In genomic region chr17:57311801-57312200, GRCm38 (mm10) we compare ENCODE assay signal across 18 mouse cellular contexts. TPM values are rescaled to one million over a fixed set of nuclear protein-coding genes. Genes with fewer than 3 reads are reported as not detected.
DNase-seq lines count a peak whose midpoint lies in the region; ATAC-seq and TF ChIP-seq lines count a peak whose summit lies in the region.
"Had no signal": no experiment of that assay in that cellular context is flagged by ENCODE, and none has a peak within 500 bp of the region (broad histone marks: within the 10 kb centered on the region; RNA-seq: fewer than 3 reads in every experiment).

No protein-coding gene starts in this region.

- no peaks in the 10 kb centered on the region for H3K36me3 ChIP-seq in forebrain, embryonic 11.5 days (ENCODE audit: control insufficient read depth, insufficient read depth, low read length)
- H3K36me3 ChIP-seq in forebrain, embryonic 15.5 days: no peaks in the 10 kb centered on the region
- H3K36me3 ChIP-seq in intestine, postnatal 0 days (ENCODE audit: control insufficient read depth, insufficient read depth): no peaks in the 10 kb centered on the region
- H3K36me3 ChIP-seq: hindbrain, embryonic 13.5 days; limb, embryonic 15.5 days; neural tube, embryonic 13.5 days had no signal

- H3K27me3 ChIP-seq in forebrain, embryonic 11.5 days (ENCODE audit: control insufficient read depth, insufficient read depth, low read length): no peaks in the 10 kb centered on the region
- H3K27me3 ChIP-seq in forebrain, embryonic 15.5 days: no peaks in the 10 kb centered on the region
- no peaks in the 10 kb centered on the region for H3K27me3 ChIP-seq in intestine, postnatal 0 days (replicated peaks; ENCODE audit: control insufficient read depth, insufficient read depth, low read length)
- H3K27me3 ChIP-seq: hindbrain, embryonic 13.5 days; limb, embryonic 15.5 days; neural tube, embryonic 13.5 days had no signal

- H3K27ac ChIP-seq in forebrain, embryonic 11.5 days (ENCODE audit: low read depth, low read length): no peak overlapping the region
- H3K27ac ChIP-seq in forebrain, embryonic 15.5 days (replicated peaks): no peak overlapping the region
- H3K27ac ChIP-seq in intestine, postnatal 0 days (ENCODE audit: low read depth, low read length): no peak overlapping the region
- no peak overlapping the region for H3K27ac ChIP-seq in left cerebral cortex, adult 2 months
- H3K27ac ChIP-seq: hindbrain, embryonic 13.5 days; limb, embryonic 15.5 days; neural tube, embryonic 13.5 days had no signal

- H3K4me2 ChIP-seq in forebrain, embryonic 11.5 days (ENCODE audit: low read depth, low read length, severe bottlenecking): no peak overlapping the region
- no peak overlapping the region for H3K4me2 ChIP-seq in forebrain, embryonic 15.5 days (replicated peaks)
- peak overlapping the region; percentile 21 for H3K4me2 ChIP-seq in intestine, postnatal 0 days (replicated peaks; ENCODE audit: low read depth)
- H3K4me2 ChIP-seq: hindbrain, embryonic 13.5 days; limb, embryonic 15.5 days; neural tube, embryonic 13.5 days had no signal

- no peak overlapping the region for H3K9ac ChIP-seq in forebrain, embryonic 11.5 days (ENCODE audit: low read length)
- no peak overlapping the region for H3K9ac ChIP-seq in forebrain, embryonic 15.5 days (replicated peaks)
- H3K9ac ChIP-seq in intestine, postnatal 0 days (ENCODE audit: low read depth, low read length): no peak overlapping the region
- H3K9ac ChIP-seq: hindbrain, embryonic 13.5 days; limb, embryonic 15.5 days; neural tube, embryonic 13.5 days had no signal

- no peak for TF ChIP-seq CTCF in lung, adult 2 months (IDR thresholded peaks at IDR 0.05; ENCODE audit: insufficient read depth, low read length)
- no peak for TF ChIP-seq CTCF in intestine, postnatal 0 days (IDR thresholded peaks at IDR 0.05; ENCODE audit: low read depth)
- no peak for TF ChIP-seq CTCF in left cerebral cortex, adult 2 months (IDR thresholded peaks at IDR 0.05)

- no peak for DNase-seq in forebrain, embryonic 11.5 days (ENCODE audit: low spot score)
- DNase-seq in lung, postnatal 36 days: peak; percentile 24
- DNase-seq in lung, adult 2 months: no peak
- peak; percentile 35 for DNase-seq in testis, postnatal 14 days (ENCODE audit: low spot score)
- DNase-seq in left cerebral cortex, adult 2 months (ENCODE audit: extremely low spot score in 1 of 2, low spot score in 2 of 2): no peak
- DNase-seq: gastrocnemius, postnatal 25 days; kidney, adult 9 months; right cerebral cortex, adult 18-20 months; thymus, postnatal 25 days had no signal

- no peaks in the 10 kb centered on the region for H3K9me3 ChIP-seq in forebrain, embryonic 11.5 days (ENCODE audit: control insufficient read depth, low read length)
- H3K9me3 ChIP-seq in forebrain, embryonic 15.5 days: no peaks in the 10 kb centered on the region
- no peaks in the 10 kb centered on the region for H3K9me3 ChIP-seq in intestine, postnatal 0 days (ENCODE audit: control insufficient read depth)
- H3K9me3 ChIP-seq: hindbrain, embryonic 13.5 days; limb, embryonic 15.5 days; neural tube, embryonic 13.5 days had no signal

- H3K4me1 ChIP-seq in forebrain, embryonic 11.5 days (replicated peaks; ENCODE audit: control insufficient read depth, insufficient read depth, low read length): no peaks in the 10 kb centered on the region
- no peaks in the 10 kb centered on the region for H3K4me1 ChIP-seq in forebrain, embryonic 15.5 days
- H3K4me1 ChIP-seq in lung, adult 2 months (ENCODE audit: control insufficient read depth, insufficient read depth, low read length): no peaks in the 10 kb centered on the region
- H3K4me1 ChIP-seq in intestine, postnatal 0 days (replicated peaks; ENCODE audit: control insufficient read depth, insufficient read depth, low read length): no peaks in the 10 kb centered on the region
- H3K4me1 ChIP-seq: hindbrain, embryonic 13.5 days; neural tube, embryonic 13.5 days had no signal

- H3K4me3 ChIP-seq in forebrain, embryonic 11.5 days (ENCODE audit: low read depth, low read length): no peak overlapping the region
- no peak overlapping the region for H3K4me3 ChIP-seq in forebrain, embryonic 15.5 days
- H3K4me3 ChIP-seq in lung, adult 2 months (replicated peaks; ENCODE audit: extremely low read depth, low read depth, low read length): no peak overlapping the region
- H3K4me3 ChIP-seq in intestine, postnatal 0 days (ENCODE audit: low read depth, low read length): no peak overlapping the region
- H3K4me3 ChIP-seq in left cerebral cortex, adult 2 months: no peak overlapping the region
- H3K4me3 ChIP-seq: hindbrain, embryonic 13.5 days; limb, embryonic 15.5 days; neural tube, embryonic 13.5 days had no signal

- 44% methylated on average over 13 of the region's 13 CpGs for WGBS in forebrain, embryonic 11.5 days
- 43% methylated on average over 13 of the region's 13 CpGs for WGBS in forebrain, embryonic 15.5 days
- 36% methylated on average over 13 of the region's 13 CpGs for WGBS in lung, adult 2 months
- WGBS in intestine, postnatal 0 days: 21% methylated on average over 13 of the region's 13 CpGs

- intact Hi-C loops in left cerebral cortex, adult 2 months (cut with DNase I): no loop called here

- no peak for TF ChIP-seq POLR2A in lung, adult 2 months (IDR thresholded peaks at IDR 0.05; ENCODE audit: borderline replicate concordance, extremely low read depth, low read depth, low read length)

- ATAC-seq in forebrain, embryonic 11.5 days (replicated peaks; ENCODE audit: low FRiP score): 0 out of 2 replicates have a peak, but pooled peaks have one; percentile 24
- ATAC-seq in forebrain, embryonic 15.5 days (replicated peaks): no peak
- no peak for ATAC-seq in intestine, postnatal 0 days
- ATAC-seq in frontal cortex, adult (ENCODE audit: low TSS enrichment): no peak
- ATAC-seq: activated CD4-positive, CD25-positive, alpha-beta regulatory T cell, adult 4 months; forebrain, embryonic 14.5 days had no signal

RNA-seq across cellular contexts. Expression of gene Vav1, which starts 32.9 kb away (rescaled TPM):
- 1.4 TPM in 2 replicates for polyA plus RNA-seq in forebrain, embryonic 11.5 days (2014; fragmentation: Nextera tagmentation; extraction: Ambion mirVana)
- 1.2 and 1.5 TPM in 2 replicates for polyA plus RNA-seq in forebrain, embryonic 15.5 days (2015; fragmentation: Nextera tagmentation; extraction: Ambion mirVana)
- polyA plus RNA-seq in lung, adult 2 months (2012; rRNA removed): 8.2 and 12.3 TPM in 2 replicates
- 1.1 and 1.5 TPM in 2 replicates for polyA plus RNA-seq in intestine, postnatal 0 days (2015; fragmentation: Nextera tagmentation; extraction: Ambion mirVana)
- total RNA-seq in left cerebral cortex, adult 2 months (2021): 1 to 10 TPM; 3.1 to 3.5 TPM

RNA-seq across cellular contexts. Expression of gene Adgre1, which starts 46.7 kb away (rescaled TPM):
- polyA plus RNA-seq in forebrain, embryonic 11.5 days (2014; fragmentation: Nextera tagmentation; extraction: Ambion mirVana): 2.0 and 2.3 TPM in 2 replicates
- polyA plus RNA-seq in forebrain, embryonic 15.5 days (2015; fragmentation: Nextera tagmentation; extraction: Ambion mirVana): 3.4 and 3.5 TPM in 2 replicates
- 10.6 and 16.9 TPM in 2 replicates for polyA plus RNA-seq in lung, adult 2 months (2012; rRNA removed)
- polyA plus RNA-seq in intestine, postnatal 0 days (2015; fragmentation: Nextera tagmentation; extraction: Ambion mirVana): 2.6 and 3.1 TPM in 2 replicates
- total RNA-seq in left cerebral cortex, adult 2 months (2021): 1 to 10 TPM; 2.8 to 4.6 TPM
- total RNA-seq: MEL had no signal

Comparison
In these comparisons a context has a peak if more than half of its experiments do, and no peak if none do; other contexts are left out.
1. DNase-seq: peak in lung, postnatal 36 days (single experiment) and testis, postnatal 14 days (single experiment); none in forebrain, embryonic 11.5 days (single experiment), lung, adult 2 months (single experiment) and left cerebral cortex, adult 2 months (0 of 2).